Mouse (Mus musculus): ENCODE measurements at regions not wholly inside any gene's neighbourhood (a gene's known extent, or its start where the extent isn't known, plus 50 kb on each side); places are given as distances from the start of the nearest gene placed in this dataset.
"Not testable (repeated sequence)": the region's sequence is repeated elsewhere in the genome, so short reads cannot be mapped to it uniquely, and the experiment has no call there.

DNA sequence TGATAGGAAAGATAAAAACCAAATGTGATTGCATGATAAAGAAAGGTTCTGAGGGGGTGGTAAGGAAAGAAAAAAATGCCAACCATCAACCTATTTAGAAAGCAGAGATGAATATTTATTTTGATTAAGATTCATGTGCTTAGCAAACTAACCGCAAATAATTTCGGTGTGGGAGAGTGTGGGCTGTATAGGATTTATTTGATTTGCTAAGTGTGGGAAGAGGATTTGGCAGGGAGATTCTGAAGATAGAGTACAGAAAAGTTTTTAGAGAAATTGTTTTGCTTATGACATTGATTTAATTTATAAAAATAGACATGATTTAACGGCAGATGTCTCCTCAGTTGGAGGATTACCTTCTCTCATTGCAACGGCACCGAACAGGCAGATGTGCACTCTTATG is 250.3 kb downstream of the Pros1 start:
- DNase-seq, result no peak

- DNase-seq, result no peak
Measured at GRCm38 (mm10) chr16:63104938-63105714, 251.0 kb downstream of the Pros1 start.

- no peak for DNase-seq
Measured at GRCm38 (mm10) chr16:63116456-63116855, 262.3 kb downstream of the Pros1 start.

GRCm38 (mm10) chr16:63118721-63119120 is 264.6 kb downstream of the Pros1 start:
- DNase-seq, result no peak

- no peak for DNase-seq
Measured at GRCm38 (mm10) chr16:63143851-63144250, 289.7 kb downstream of the Pros1 start.

DNA sequence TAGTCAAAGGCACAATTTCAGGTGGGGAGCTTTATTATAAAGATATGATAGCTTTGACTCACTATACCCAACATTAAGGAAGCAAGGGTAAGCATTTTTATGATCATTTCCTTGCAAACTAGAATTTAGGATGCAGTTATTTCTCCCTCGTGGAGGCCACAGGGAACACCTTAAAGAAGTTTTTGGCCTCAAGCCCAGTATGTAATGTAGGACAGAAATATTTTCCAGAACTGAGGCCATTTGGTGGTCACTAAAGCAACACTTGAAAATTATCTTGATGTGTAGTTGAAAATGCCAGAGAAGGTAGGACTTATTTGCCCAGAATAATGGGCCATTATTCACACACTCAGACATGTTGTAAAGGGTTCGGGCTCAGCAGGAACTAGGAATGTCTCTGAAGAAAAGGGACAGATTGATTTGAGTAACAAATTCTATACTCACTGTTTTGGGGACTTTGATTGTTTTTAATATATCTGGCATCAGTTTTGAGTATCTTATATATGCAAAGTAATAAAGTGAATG is 301.3 kb downstream of the Pros1 start:
- DNase-seq, result no peak

- DNase-seq, result no peak
Measured at GRCm38 (mm10) chr16:63170101-63170500, 316.0 kb downstream of the Pros1 start.

GRCm38 (mm10) chr16:63179228-63179627 is 325.1 kb downstream of the Pros1 start:
- no peak for DNase-seq

DNA sequence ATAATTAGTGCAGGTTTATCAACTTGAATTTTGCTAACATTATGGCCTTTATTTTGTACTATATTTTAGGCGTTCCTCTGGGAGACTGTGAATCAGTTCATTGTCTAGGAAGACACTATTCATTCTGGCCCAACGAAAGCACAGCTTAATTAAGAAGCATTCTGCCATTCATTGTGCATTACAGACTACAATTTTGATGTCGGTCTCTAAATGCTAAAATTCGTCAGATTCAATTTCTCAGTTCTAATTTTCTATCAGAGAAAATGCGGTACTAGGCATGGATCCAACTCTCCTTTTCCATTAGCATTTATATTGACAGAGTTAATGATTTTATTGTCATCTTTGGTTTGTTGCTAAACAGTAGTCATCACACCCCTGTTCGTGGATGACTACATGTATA is 337.1 kb downstream of the Pros1 start:
- no peak for DNase-seq

GRCm38 (mm10) chr16:63191623-63192022 is 337.5 kb downstream of the Pros1 start:
- DNase-seq, result no peak

GRCm38 (mm10) chr16:63194595-63194994 is 340.5 kb downstream of the Pros1 start:
- no peak for DNase-seq

DNA sequence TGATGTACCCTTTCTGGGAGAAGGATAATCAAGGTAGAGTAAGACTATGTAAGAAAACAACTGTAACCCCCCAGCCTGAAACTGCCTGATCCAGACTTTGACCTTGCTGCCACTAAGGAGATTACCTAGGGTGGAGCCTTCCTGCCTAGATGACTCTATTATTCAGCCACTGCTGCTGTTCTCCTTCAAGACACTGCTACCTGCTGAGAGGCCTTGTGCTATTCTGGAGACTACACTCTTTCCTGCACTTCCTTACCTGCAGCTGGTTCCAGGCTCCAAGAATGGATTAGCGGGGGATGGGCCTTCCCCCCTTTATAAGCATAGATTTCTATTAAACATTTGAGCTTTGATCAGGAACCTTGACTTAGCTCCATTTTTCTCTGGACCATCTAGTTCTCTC is 359.4 kb downstream of the Pros1 start:
- not testable (repeated sequence) for DNase-seq

DNA sequence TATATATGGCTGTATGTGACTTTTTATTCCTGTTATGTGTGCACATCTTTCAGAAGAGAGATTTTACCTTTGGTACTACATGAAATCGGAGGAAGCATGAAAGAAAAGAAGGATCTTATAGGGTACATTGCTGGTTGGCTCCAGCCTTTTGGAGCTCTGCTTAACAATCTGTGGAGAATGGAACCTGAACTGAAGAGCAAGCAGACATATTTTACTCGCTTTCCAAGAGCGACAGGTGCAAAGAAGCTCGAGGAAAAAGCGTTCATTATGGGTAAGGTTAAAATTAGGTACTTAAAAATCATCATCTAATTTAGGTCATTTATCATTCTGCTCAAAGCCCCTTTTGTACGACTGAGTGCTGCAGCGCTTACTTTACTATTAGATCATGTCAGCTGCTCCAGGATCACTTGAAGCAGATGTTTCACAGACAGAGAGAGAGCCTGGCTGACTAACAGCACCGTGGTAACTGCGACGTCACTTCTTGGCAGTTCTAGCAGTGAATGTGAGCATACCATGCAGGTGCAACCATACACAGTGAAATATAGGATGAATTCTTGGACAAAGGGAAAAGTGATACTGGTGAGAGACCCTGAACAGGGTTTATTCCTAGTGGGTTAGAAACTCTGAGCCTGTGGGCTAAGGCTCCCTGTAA is 366.2 kb downstream of the Pros1 start:
- no peak for DNase-seq

DNA sequence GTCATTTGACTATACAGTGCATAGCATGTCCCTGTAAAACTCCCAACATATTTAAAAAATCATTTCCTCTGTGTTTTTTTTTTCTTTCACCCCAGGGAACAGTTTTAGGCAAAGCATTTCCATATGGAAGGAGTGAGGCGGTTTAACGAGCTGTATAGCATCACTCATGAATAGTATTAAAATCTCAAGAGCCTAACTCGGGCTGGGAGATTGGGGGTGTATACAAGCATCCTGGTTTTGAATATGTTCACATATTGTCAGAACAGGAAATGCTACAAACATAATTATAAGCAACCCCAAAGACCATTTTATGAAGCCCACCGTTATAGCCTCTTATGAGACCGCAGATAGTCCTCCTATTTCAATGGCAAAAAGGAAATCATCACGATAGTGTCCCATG is 370.5 kb downstream of the Pros1 start:
- DNase-seq, result no peak

GRCm38 (mm10) chr16:63225097-63225496 is 371.0 kb downstream of the Pros1 start:
- no peak for DNase-seq

- no peak for DNase-seq
Measured at GRCm38 (mm10) chr16:63229135-63229534, 375.0 kb downstream of the Pros1 start.

GRCm38 (mm10) chr16:63229567-63229966 is 375.5 kb downstream of the Pros1 start:
- no peak for DNase-seq

DNA sequence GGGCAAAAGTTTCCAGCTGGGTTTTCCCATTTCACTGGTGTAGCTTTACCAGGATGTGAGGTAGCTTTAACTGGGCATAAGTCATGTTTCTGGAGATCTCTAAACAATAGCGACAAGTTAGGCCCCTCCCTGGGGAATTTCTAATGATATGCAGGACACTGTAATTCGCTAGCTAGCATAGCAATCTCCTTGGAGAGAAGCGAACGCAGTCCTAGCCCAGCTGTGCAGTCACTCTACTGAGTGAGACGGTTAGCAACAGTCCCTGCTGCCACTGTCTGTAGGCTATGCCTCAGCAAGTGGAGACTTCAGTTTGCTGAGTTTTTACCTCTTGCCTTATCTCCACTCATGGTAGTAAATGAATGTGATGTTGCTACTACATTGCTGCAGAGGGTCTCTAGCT is 416.1 kb downstream of the Pros1 start:
- no peak for DNase-seq

DNA sequence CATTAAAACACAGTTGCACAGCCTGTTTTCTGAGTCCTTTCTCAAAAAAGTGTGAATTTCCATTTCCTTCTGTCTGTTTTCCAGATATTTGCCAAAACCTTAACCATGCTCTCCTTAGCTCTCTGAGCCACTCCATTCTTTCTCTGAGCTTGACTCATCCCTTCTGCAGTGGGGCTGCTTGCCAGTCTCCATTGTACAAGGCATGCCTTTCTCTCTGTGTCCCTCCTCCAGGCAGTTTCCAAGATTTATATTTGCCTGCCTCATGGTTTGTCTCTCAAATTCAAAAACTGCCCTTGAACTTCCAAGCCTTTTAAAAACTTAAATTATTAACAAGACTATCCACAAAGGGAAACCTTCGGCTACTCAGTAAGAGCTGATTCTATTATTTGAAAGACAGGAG is 423.4 kb downstream of the Pros1 start:
- DNase-seq, result no peak

DNA sequence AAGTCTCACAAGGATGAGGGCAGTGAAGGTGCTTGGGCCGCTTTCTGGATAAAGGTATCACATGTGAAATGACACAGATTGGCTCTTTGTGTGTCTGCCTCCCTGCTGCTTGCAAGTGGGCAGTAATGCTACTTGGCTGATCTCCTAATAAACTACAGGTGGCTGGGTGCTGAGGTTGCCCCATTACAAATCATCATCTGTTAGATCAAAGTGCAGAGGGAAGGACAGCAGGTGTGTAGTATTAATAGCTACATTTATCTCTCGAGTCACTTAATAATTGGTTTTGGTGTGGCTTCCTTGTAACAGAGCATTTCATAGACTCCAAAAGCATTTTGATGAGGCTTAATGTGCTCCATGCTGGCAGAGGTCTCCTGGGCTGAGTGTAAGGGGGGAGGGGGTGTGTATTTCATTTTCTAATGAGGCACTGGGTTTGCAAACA is 424.2 kb downstream of the Pros1 start:
- DNase-seq, result no peak

DNA sequence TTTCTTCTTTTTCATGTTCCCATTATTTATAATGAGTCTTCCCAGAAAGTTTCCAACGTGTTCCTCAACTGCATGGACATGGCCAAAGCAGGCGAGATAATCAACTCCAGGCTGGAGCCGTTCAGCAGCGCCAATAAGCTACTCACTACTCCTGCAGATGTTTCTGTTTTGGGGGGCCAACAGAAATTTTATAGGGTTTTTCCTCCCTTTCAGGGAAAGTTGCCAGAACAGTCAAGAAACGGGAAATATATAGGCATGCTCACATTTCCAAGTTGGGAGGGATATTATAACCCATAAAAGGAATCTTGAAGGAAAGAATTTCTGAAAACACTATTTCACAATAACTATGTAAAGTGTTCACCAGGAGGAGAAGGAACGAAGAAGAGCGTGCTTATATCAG is 433.5 kb downstream of the Pros1 start:
- peak; percentile 5 for DNase-seq

DNA sequence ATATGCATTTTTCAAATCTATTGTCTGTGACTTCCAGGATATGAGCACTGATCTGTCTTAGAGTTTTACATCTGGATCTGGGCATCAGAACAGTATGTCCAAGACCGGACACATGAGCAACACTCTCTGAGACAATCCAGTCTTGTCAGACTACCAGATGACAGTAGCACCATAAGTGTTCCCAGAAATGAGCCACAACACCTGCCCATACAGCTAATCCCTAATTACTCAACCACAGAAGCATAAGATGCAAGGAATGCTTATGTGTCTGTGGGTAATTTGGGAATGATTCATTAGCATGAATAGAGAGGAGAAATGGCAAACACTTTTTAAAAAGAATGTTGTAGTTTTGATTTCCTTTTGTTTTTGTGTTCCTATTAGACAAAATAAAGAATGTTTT is 457.6 kb downstream of the Pros1 start:
- DNase-seq, result no peak

GRCm38 (mm10) chr16:63313544-63313943 is 459.4 kb downstream of the Pros1 start:
- no peak for DNase-seq

DNA sequence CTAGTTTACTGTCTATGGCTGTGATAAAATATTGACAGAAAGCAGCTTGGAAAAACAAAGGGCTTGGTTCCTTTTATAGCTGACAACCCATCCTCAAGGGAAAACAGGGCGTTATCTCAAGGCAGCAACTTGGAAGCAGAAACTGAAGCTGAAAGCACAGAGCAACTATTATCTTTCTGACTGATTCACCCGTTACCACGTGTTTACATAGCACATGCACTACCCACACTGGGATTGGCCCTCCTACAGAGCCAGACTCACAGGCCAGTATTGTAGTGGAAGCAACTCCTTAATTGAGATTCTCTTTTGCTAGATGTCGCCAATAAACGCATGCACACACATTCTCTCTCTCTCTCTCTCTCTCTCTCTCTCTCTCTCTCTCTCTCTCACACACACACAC is 465.5 kb downstream of the Pros1 start:
- DNase-seq, result no peak
